Mouse (Mus musculus) ES-CJ7 (cell line): ENCODE measurements at regions not wholly inside any gene's neighbourhood (a gene's known extent, or its start where the extent isn't known, plus 50 kb on each side); places are given as distances from the start of the nearest gene placed in this dataset.
"Not testable (repeated sequence)": the region's sequence is repeated elsewhere in the genome, so short reads cannot be mapped to it uniquely, and the experiment has no call there.

Experiments
- DNase-seq: peaks from one replicate; pipeline ENCODE4 v3.0.0; 2011; ENCODE audit warnings: low read depth, low spot score

- DNase-seq: peak; percentile 62
Measured at GRCm38 (mm10) chrX:122307981-122308380, 89.2 kb downstream of the Nap1l3 start.

DNA sequence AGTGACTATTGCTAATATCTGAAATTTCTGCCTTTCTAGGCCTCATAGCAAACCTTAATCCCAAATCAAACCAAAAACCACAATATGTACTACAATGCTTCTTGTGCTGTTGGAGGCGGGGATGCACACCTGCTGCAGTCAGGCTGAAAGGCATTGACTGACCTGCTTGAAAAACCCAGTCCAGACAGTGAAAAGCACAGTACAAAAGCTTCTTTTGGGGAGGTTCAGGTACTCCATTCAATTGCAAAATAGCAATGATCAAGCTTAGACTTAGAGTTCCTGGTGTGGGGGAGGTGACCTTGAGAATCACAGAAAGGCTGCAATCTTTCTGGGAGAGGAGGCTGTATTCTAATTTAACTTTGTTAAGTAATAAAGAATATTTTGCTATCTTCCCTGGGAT, 99.0 kb downstream of the Nap1l3 start:
- DNase-seq: peak; percentile 80

GRCm38 (mm10) chrX:122271195-122271594, 126.0 kb downstream of the Nap1l3 start:
- not testable (repeated sequence) for DNase-seq
